Mouse (Mus musculus): Measurements from ENCODE around the gene Osbp. TPM values are rescaled to one million over a fixed set of nuclear protein-coding genes. Genes with fewer than 3 reads are reported as not detected.

Gene Osbp
- polyA plus RNA-seq, 1 experiment: 23.1 TPM

DNA sequence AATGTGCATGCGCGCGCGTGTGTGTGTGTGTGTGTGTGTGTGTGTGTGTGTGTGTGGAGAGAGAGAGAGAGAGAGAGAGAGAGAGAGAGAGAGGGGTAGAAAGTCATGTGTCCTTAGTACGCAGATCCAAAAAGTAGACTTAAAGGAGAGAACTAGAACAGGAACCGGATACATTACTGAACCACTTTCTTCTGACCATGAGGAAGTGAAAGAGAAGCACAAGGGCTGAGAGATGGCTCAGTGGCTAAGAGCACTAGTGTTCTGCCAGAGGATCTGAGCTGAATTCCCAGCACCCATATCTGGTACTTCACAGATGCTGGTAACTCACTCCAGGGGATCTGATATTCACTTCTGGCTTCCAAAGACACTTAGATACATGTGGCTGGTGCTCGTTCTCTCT lies 23.6 kb downstream of the Osbp start:
- Histone ChIP-seq H3K27me3 (ENCODE audit: control insufficient read depth, insufficient read depth, insufficient read length) (no peaks in the 10 kb centered on the region), H3K36me3 (ENCODE audit: control insufficient read depth, insufficient read depth) (peaks cover 54% of the 10 kb centered on the region), H3K4me2 (ENCODE audit: low read depth) (no peak overlapping the region), H3ac (ENCODE audit: control insufficient read depth, insufficient read length) (no peak overlapping the region), H3K4me3 (no peak overlapping the region), H3K79me2 (ENCODE audit: control insufficient read depth, insufficient read depth) (no peaks in the 10 kb centered on the region)
- no peak for TF ChIP-seq REST (IDR thresholded peaks at IDR 0.05; ENCODE audit: insufficient read depth, insufficient read length)
- TF ChIP-seq MYOG (IDR thresholded peaks at IDR 0.05; ENCODE audit: control insufficient read depth in 1 of 3, insufficient read depth in 1 of 3, insufficient read length in 2 of 3, low read depth in 2 of 3): no peak
- TF ChIP-seq TCF12 (IDR thresholded peaks at IDR 0.05; ENCODE audit: insufficient read depth, poor library complexity, severe bottlenecking): no peak
- TF ChIP-seq USF1 (IDR thresholded peaks at IDR 0.05; ENCODE audit: low read depth): no peak
- no peak for TF ChIP-seq TCF3 (IDR thresholded peaks at IDR 0.05; ENCODE audit: insufficient read length, low read depth)
- TF ChIP-seq POLR2A (IDR thresholded peaks at IDR 0.05; ENCODE audit: insufficient read length, low read depth): no peak
- TF ChIP-seq CEBPB (IDR thresholded peaks at IDR 0.05; ENCODE audit: insufficient read depth, poor library complexity, severe bottlenecking): no peak
- no peak for TF ChIP-seq SRF (IDR thresholded peaks at IDR 0.05; ENCODE audit: control insufficient read depth, insufficient read length, low read depth)
- no peak for TF ChIP-seq E2F4 (IDR thresholded peaks at IDR 0.05; ENCODE audit: insufficient read depth)
- TF ChIP-seq MYOD1 (IDR thresholded peaks at IDR 0.05; ENCODE audit: control insufficient read depth in 1 of 3, insufficient read length in 2 of 3, low read depth in 2 of 3): no peak
- TF ChIP-seq MAX (IDR thresholded peaks at IDR 0.05; ENCODE audit: low read depth): no peak
- TF ChIP-seq POLR2AphosphoS2 (IDR thresholded peaks at IDR 0.05; ENCODE audit: insufficient read length, low read depth): no peak

GRCm38 (mm10) chr19:11992034-11992433 lies 26.3 kb downstream of the Osbp start:
- Histone ChIP-seq H3ac (ENCODE audit: control insufficient read depth, insufficient read length) (no peak overlapping the region), H3K4me3 (no peak overlapping the region), H3K79me2 (ENCODE audit: control insufficient read depth, insufficient read depth) (no peaks in the 10 kb centered on the region), H3K4me2 (ENCODE audit: low read depth) (no peak overlapping the region), H3K36me3 (ENCODE audit: control insufficient read depth, insufficient read depth) (peaks cover 49% of the 10 kb centered on the region), H3K27me3 (ENCODE audit: control insufficient read depth, insufficient read depth, insufficient read length) (no peaks in the 10 kb centered on the region)
- TF ChIP-seq MYOD1 (IDR thresholded peaks at IDR 0.05; ENCODE audit: control insufficient read depth in 1 of 3, insufficient read length in 2 of 3, low read depth in 2 of 3) (no peak), TCF12 (IDR thresholded peaks at IDR 0.05; ENCODE audit: insufficient read depth, poor library complexity, severe bottlenecking) (no peak), MYOG (IDR thresholded peaks at IDR 0.05; ENCODE audit: control insufficient read depth in 1 of 3, insufficient read depth in 1 of 3, insufficient read length in 2 of 3, low read depth in 2 of 3) (no peak), CEBPB (IDR thresholded peaks at IDR 0.05; ENCODE audit: insufficient read depth, poor library complexity, severe bottlenecking) (no peak), E2F4 (IDR thresholded peaks at IDR 0.05; ENCODE audit: insufficient read depth) (no peak), SRF (IDR thresholded peaks at IDR 0.05; ENCODE audit: control insufficient read depth, insufficient read length, low read depth) (no peak), MAX (IDR thresholded peaks at IDR 0.05; ENCODE audit: low read depth) (no peak), POLR2A (IDR thresholded peaks at IDR 0.05; ENCODE audit: insufficient read length, low read depth) (no peak), USF1 (IDR thresholded peaks at IDR 0.05; ENCODE audit: low read depth) (no peak), TCF3 (IDR thresholded peaks at IDR 0.05; ENCODE audit: insufficient read length, low read depth) (no peak), POLR2AphosphoS2 (IDR thresholded peaks at IDR 0.05; ENCODE audit: insufficient read length, low read depth) (no peak), REST (IDR thresholded peaks at IDR 0.05; ENCODE audit: insufficient read depth, insufficient read length) (no peak)

GRCm38 (mm10) chr19:11992441-11993029 lies 26.8 kb downstream of the Osbp start:
- TF ChIP-seq E2F4 (IDR thresholded peaks at IDR 0.05; ENCODE audit: insufficient read depth): no peak
- no peak for TF ChIP-seq TCF12 (IDR thresholded peaks at IDR 0.05; ENCODE audit: insufficient read depth, poor library complexity, severe bottlenecking)
- TF ChIP-seq MYOG (IDR thresholded peaks at IDR 0.05; ENCODE audit: control insufficient read depth in 1 of 3, insufficient read depth in 1 of 3, insufficient read length in 2 of 3, low read depth in 2 of 3): no peak
- TF ChIP-seq TCF3 (IDR thresholded peaks at IDR 0.05; ENCODE audit: insufficient read length, low read depth): no peak
- TF ChIP-seq POLR2A (IDR thresholded peaks at IDR 0.05; ENCODE audit: insufficient read length, low read depth): no peak
- Histone ChIP-seq H3K36me3 (ENCODE audit: control insufficient read depth, insufficient read depth) (peaks cover 47% of the 10 kb centered on the region), H3K27me3 (ENCODE audit: control insufficient read depth, insufficient read depth, insufficient read length) (no peaks in the 10 kb centered on the region), H3ac (ENCODE audit: control insufficient read depth, insufficient read length) (no peak overlapping the region), H3K79me2 (ENCODE audit: control insufficient read depth, insufficient read depth) (no peaks in the 10 kb centered on the region), H3K4me3 (no peak overlapping the region), H3K4me2 (ENCODE audit: low read depth) (no peak overlapping the region)

DNA sequence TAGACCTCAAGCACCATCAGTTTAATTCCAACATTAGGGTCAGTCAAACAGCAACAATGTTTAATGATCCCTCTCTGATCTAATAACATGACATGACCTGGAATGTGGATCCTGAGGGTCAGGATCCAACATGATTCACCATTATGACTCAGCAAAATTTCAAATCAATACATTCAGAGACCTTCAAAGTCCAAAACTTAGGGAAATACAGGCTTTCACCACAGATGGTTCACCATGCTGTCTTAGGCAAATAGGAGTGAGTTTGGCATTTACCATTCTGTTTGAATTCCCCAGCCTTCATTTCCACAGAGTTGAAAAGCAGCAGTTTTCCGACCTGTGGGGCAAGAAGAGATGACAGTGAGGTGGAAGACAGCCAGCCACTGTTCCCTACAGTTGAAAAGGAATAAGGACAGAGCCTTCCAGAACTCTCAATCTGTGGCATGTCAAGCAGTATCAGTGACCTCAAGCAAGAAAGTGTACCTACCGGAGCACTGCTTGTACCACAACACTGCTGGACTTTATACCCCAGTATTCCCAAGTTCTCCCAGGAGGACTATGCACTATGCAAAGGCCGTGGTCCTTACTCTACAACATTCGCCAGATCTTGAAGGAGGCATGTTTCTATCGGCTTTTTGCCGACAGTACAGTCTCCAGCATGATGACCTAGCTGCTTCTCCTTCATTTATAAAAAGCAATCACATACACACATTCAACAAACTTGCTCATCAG lies 29.1 kb downstream of the Osbp start:
- Histone ChIP-seq H3K27me3 (ENCODE audit: control insufficient read depth, insufficient read depth, insufficient read length) (no peaks in the 10 kb centered on the region), H3ac (ENCODE audit: control insufficient read depth, insufficient read length) (no peak overlapping the region), H3K79me2 (ENCODE audit: control insufficient read depth, insufficient read depth) (no peaks in the 10 kb centered on the region), H3K4me3 (no peak overlapping the region), H3K36me3 (ENCODE audit: control insufficient read depth, insufficient read depth) (peaks cover 28% of the 10 kb centered on the region), H3K4me2 (ENCODE audit: low read depth) (no peak overlapping the region)
- TF ChIP-seq REST (IDR thresholded peaks at IDR 0.05; ENCODE audit: insufficient read depth, insufficient read length) (no peak), MYOD1 (IDR thresholded peaks at IDR 0.05; ENCODE audit: control insufficient read depth in 1 of 3, insufficient read length in 2 of 3, low read depth in 2 of 3) (no peak), CEBPB (IDR thresholded peaks at IDR 0.05; ENCODE audit: insufficient read depth, poor library complexity, severe bottlenecking) (no peak), POLR2A (IDR thresholded peaks at IDR 0.05; ENCODE audit: insufficient read length, low read depth) (no peak), TCF3 (IDR thresholded peaks at IDR 0.05; ENCODE audit: insufficient read length, low read depth) (no peak), MYOG (IDR thresholded peaks at IDR 0.05; ENCODE audit: control insufficient read depth in 1 of 3, insufficient read depth in 1 of 3, insufficient read length in 2 of 3, low read depth in 2 of 3) (no peak), TCF12 (IDR thresholded peaks at IDR 0.05; ENCODE audit: insufficient read depth, poor library complexity, severe bottlenecking) (no peak), E2F4 (IDR thresholded peaks at IDR 0.05; ENCODE audit: insufficient read depth) (no peak), SRF (IDR thresholded peaks at IDR 0.05; ENCODE audit: control insufficient read depth, insufficient read length, low read depth) (no peak), MAX (IDR thresholded peaks at IDR 0.05; ENCODE audit: low read depth) (no peak), POLR2AphosphoS2 (IDR thresholded peaks at IDR 0.05; ENCODE audit: insufficient read length, low read depth) (no peak)
